Mouse (Mus musculus) layer of hippocampus, adult 2 months (tissue): ENCODE measurements at regions not wholly inside any gene's neighbourhood (a gene's known extent, or its start where the extent isn't known, plus 50 kb on each side); places are given as distances from the start of the nearest gene placed in this dataset.

Source experiments
- DNase-seq, 2 experiments: peaks; one replicate each; pipeline ENCODE4 v3.0.0; 2022; ENCODE audit warnings: low spot score in 2 of 2
- H3K27ac ChIP-seq: fragments of 200-600 bp; 2 replicates; pipeline ENCODE4 v1.8.1; 2022
- H3K4me3 ChIP-seq: fragments of 200-600 bp; 2 replicates; pipeline ENCODE4 v1.8.1; 2022; ENCODE audit warnings: mild to moderate bottlenecking
- CTCF ChIP-seq: fragments of 200-600 bp; conservative IDR thresholded peaks from 2 replicates; pipeline ENCODE4 v1.8.1; 2022; ENCODE audit warnings: antibody characterized with exemption, mild to moderate bottlenecking, moderate library complexity

- no peak overlapping the region for H3K4me3 ChIP-seq
- H3K27ac ChIP-seq, result no peak overlapping the region
- DNase-seq, result peak; percentile 33 to 69
- peak; percentile 97 for TF ChIP-seq CTCF
Measured at GRCm38 (mm10) chr7:72362690-72363089, 56.3 kb upstream of the Mctp2 start.

GRCm38 (mm10) chr7:72391323-72391722 is 84.9 kb upstream of the Mctp2 start:
- Histone ChIP-seq H3K4me3 (no peak overlapping the region), H3K27ac (no peak overlapping the region)
- peak; percentile 73 for TF ChIP-seq CTCF
- no peak for DNase-seq

DNA sequence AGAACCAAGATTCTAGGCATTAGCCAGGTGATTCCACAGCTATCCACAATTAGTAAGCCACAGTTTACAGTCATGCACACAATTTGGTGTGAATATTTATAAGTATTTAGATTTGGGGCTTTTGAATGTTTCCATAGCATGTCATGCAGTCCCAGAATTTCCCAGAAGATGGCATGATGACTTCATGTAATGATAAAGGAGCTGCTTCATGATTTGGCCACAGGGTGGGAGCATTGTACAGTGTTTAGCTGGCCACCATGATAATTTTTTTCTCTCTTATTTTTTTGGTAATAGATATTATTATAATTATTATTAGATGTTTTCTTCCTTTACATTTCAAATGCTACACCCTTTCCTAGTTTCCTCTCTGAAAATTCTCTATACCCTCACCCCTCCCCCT is 93.6 kb upstream of the Mctp2 start:
- DNase-seq, result peak; percentile 39 to 71
- TF ChIP-seq CTCF, result peak; percentile 99; the same call in 1 of the 2 replicates
- H3K27ac ChIP-seq, result no peak overlapping the region
- no peak overlapping the region for H3K4me3 ChIP-seq

GRCm38 (mm10) chr7:72406131-72406530 is 99.7 kb upstream of the Mctp2 start:
- DNase-seq, result no peak
- Histone ChIP-seq H3K27ac (no peak overlapping the region), H3K4me3 (no peak overlapping the region)
- TF ChIP-seq CTCF, result no peak

GRCm38 (mm10) chr7:72408409-72408986 is 102.1 kb upstream of the Mctp2 start:
- DNase-seq, result no peak
- TF ChIP-seq CTCF, result no peak
- Histone ChIP-seq H3K4me3 (no peak overlapping the region), H3K27ac (no peak overlapping the region)

- DNase-seq, result no peak
- TF ChIP-seq CTCF, result no peak
- H3K27ac ChIP-seq, result no peak overlapping the region
- H3K4me3 ChIP-seq, result no peak overlapping the region
Measured at GRCm38 (mm10) chr7:72438552-72438951, 132.1 kb upstream of the Mctp2 start.

DNA sequence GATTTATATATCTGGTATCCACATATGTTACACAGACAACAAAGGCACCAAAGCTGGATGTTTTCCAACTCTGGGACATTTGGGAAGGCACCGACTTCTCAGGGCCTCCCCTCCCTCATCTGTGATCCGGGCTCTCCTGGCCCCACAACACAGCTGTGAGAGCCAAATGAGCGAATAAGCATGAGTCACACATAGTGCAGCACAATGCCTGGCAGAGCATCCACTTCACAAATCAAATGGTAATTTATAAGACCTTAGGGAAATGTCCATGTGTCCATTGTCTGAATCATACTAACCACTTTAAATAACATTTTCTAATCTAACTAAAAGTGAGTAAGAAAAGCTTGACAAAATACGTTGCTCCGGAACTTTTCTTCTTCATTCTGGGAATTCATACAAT is 135.6 kb upstream of the Mctp2 start:
- no peak overlapping the region for H3K4me3 ChIP-seq
- DNase-seq, result no peak
- H3K27ac ChIP-seq, result no peak overlapping the region
- TF ChIP-seq CTCF, result no peak

DNA sequence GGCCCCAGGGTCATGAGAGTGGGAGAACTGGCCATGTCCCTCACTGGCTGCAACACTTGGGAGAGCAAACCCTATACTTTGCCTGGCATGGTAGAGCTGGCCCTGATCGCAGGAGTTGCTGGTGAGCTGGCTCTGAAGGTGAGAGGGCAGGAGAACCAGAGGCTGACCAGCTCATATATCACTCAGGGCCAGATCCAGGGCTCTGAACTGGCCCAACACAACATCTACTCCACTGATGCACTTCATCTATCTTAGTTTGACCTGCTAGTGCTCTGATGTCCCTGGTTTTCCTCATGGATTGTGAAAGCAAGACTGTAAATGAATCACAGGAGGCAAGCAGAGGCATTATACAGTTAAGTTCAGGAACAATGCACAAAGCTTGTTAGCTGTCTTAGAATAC is 137.6 kb upstream of the Mctp2 start:
- no peak for DNase-seq
- no peak for TF ChIP-seq CTCF
- H3K27ac ChIP-seq, result no peak overlapping the region
- no peak overlapping the region for H3K4me3 ChIP-seq

DNA sequence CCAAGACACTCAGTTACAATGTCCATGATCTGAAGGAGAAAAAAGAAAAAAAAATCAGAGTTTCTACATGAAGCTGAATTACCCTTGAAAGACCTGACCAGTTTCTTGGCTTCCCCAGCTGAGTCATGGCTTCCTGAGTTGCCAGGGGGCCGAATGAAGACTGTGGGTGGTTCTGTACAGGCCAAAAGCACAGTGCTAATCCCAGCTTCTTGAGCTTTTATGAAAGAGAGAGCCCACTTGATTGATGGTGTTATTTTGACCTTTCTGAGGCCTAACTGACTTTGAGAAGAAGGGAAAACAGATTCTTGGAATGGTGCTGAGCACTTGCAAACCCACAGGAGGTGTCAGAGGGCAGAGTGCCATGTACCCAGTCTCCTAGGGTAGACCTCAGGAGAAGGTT is 138.4 kb upstream of the Mctp2 start:
- no peak overlapping the region for H3K4me3 ChIP-seq

GRCm38 (mm10) chr7:72446911-72447310 is 140.5 kb upstream of the Mctp2 start:
- Histone ChIP-seq H3K4me3 (no peak overlapping the region), H3K27ac (no peak overlapping the region)
- no peak for DNase-seq
- TF ChIP-seq CTCF, result no peak

More for the DNA sequence above, 138.4 kb upstream of the Mctp2 start:
- no peak overlapping the region for H3K27ac ChIP-seq
- TF ChIP-seq CTCF, result no peak
- DNase-seq, result no peak

GRCm38 (mm10) chr7:72462978-72463377 is 156.6 kb upstream of the Mctp2 start:
- no peak overlapping the region for H3K27ac ChIP-seq
- DNase-seq, result no peak
- TF ChIP-seq CTCF, result no peak
- no peak overlapping the region for H3K4me3 ChIP-seq

GRCm38 (mm10) chr7:72464658-72465057 is 158.2 kb upstream of the Mctp2 start:
- TF ChIP-seq CTCF, result no peak
- Histone ChIP-seq H3K27ac (no peak overlapping the region), H3K4me3 (no peak overlapping the region)
- no peak for DNase-seq

GRCm38 (mm10) chr7:72469691-72470090 is 163.3 kb upstream of the Mctp2 start:
- Histone ChIP-seq H3K27ac (no peak overlapping the region), H3K4me3 (no peak overlapping the region)
- TF ChIP-seq CTCF, result no peak
- DNase-seq, result no peak

DNA sequence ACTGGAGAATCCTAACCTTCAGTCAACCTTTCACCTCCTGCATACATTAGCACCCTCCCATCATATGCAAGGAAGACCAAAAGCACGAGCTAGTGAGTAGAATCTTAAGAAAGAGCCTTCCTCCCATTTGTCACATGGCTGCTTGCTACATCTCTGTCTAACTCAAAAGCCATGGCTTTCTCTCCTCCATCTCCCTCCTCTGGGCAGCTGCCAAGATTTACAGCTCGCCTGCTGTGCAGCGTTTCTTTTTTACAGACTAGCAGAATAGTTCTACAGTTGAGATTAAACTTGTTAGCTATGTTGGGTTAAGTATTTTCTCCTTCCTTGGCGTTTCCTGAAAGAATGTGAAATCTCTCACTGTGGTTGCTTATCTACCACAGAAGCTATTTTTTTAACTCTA is 168.3 kb upstream of the Mctp2 start:
- H3K4me3 ChIP-seq, result no peak overlapping the region
- no peak for DNase-seq
- no peak overlapping the region for H3K27ac ChIP-seq
- TF ChIP-seq CTCF, result no peak

GRCm38 (mm10) chr7:72478936-72479335 is 172.5 kb upstream of the Mctp2 start:
- no peak overlapping the region for H3K27ac ChIP-seq
- TF ChIP-seq CTCF, result no peak
- no peak for DNase-seq
- H3K4me3 ChIP-seq, result no peak overlapping the region
